Mouse (Mus musculus) liver, embryonic 13.5 days (tissue): Measurements from ENCODE around the gene Vmn1r3. TPM values are rescaled to one million over a fixed set of nuclear protein-coding genes. Genes with fewer than 3 reads are reported as not detected.
"Not testable (repeated sequence)": the region's sequence is repeated elsewhere in the genome, so short reads cannot be mapped to it uniquely, and the experiment has no call there.

Experiments
- ATAC-seq: fragments of 200-750 bp; cut with Nextera tagmentation; 2 replicates; pipeline ENCODE4 v1.8.0; 2017; ENCODE audit warnings: low read depth, mild to moderate bottlenecking, moderate number of reproducible peaks, moderate library complexity
- DNase-seq: peaks from one replicate; pipeline ENCODE4 v3.0.0; 2022
- H3K27ac ChIP-seq: fragments of 300-500 bp; sonication (generic); 2 replicates; pipeline ENCODE4 v1.5.1; 2015; ENCODE audit warnings: moderate library complexity, mild to moderate bottlenecking, inconsistent platforms
- H3K27me3 ChIP-seq: fragments of 300-500 bp; sonication (generic); 2 replicates; pipeline ENCODE4 v1.6.1; 2015; ENCODE audit warnings: mild to moderate bottlenecking, inconsistent platforms
- H3K36me3 ChIP-seq: fragments of 300-500 bp; sonication (generic); 2 replicates; pipeline ENCODE4 v1.6.1; 2015; ENCODE audit warnings: mild to moderate bottlenecking, inconsistent platforms
- H3K4me1 ChIP-seq: fragments of 300-500 bp; sonication (generic); replicated peaks from 2 replicates; pipeline ENCODE4 v1.6.1; 2015; ENCODE audit warnings: inconsistent platforms
- H3K4me2 ChIP-seq: fragments of 300-500 bp; sonication (generic); 2 replicates; pipeline ENCODE4 v1.6.1; 2015; ENCODE audit warnings: inconsistent platforms, mild to moderate bottlenecking, moderate library complexity
- H3K4me3 ChIP-seq: fragments of 300-500 bp; sonication (generic); replicated peaks from 2 replicates; pipeline ENCODE4 v1.5.1; 2015; ENCODE audit warnings: mild to moderate bottlenecking, inconsistent platforms
- H3K9ac ChIP-seq: fragments of 300-500 bp; sonication (generic); 2 replicates; pipeline ENCODE4 v1.6.1; 2015; ENCODE audit warnings: mild to moderate bottlenecking, inconsistent platforms
- H3K9me3 ChIP-seq: fragments of 300-500 bp; sonication (generic); replicated peaks from 2 replicates; pipeline ENCODE4 v1.6.1; 2016; ENCODE audit warnings: inconsistent platforms
- WGBS: fragments of 180-500 bp; shearing (Covaris S2); methylation state at CpG from one replicate; pipeline ENCODE4 v1.1.7; 2015; ENCODE audit not compliant: insufficient replicate concordance; 5-methylcytosine and 5-hydroxymethylcytosine counted together
- polyA plus RNA-seq: library from polyadenylated mRNA; unstranded; fragments of >200 nt; fragmentation: Nextera tagmentation; extraction: Ambion mirVana; gene quantifications from 2 replicates; pipeline ENCODE4 v1.2.1, GENCODE M21; 2015

Vmn1r3 gene
- not detected in 2 replicates for polyA plus RNA-seq

- not testable (repeated sequence) for H3K9me3 ChIP-seq, H3K36me3 ChIP-seq, ATAC-seq, DNase-seq, H3K4me1 ChIP-seq, H3K9ac ChIP-seq, H3K27ac ChIP-seq, H3K4me2 ChIP-seq, H3K27me3 ChIP-seq, H3K4me3 ChIP-seq
- 62% methylated on average over 1 of the region's 1 CpGs for WGBS
These were observed at the start of gene Vmn1r3 for GRCm38 (mm10) chr4:3185258-3185657. Gene Vmn1r3 (minus strand): TSS chr4:3185358.

DNA sequence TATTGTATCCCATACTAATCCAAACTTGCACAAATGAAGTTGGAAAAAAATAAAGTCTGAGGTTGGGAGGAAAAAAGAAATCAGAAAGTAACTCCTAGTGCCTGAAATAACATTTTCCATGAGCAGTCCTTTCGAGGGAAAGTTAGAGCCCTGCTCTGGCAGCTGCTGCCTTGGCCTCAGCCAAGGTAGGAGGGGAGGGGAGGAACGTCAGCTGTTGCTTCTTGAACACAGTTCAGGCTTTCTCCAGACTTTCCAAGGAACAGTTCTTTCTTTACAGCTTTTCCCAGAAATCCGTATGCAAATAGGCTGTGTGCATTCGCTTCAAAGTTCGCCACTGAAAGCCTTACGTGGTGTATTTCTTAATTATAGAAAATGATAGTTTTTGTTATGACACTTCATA is 46.9 kb upstream of the Vmn1r3 start:
- no peak overlapping the region for H3K9ac ChIP-seq
- DNase-seq (no peak), ATAC-seq (no peak)
- peaks cover 5% of the 10 kb centered on the region; the same call in 1 of the 2 replicates for H3K27me3 ChIP-seq
- H3K9me3 ChIP-seq = peaks cover 13% of the 10 kb centered on the region; the same call in 1 of the 2 replicates
- H3K4me1 ChIP-seq = peaks cover 13% of the 10 kb centered on the region
- H3K4me2 ChIP-seq = no peak overlapping the region
- H3K4me3 ChIP-seq = no peak overlapping the region
- H3K27ac ChIP-seq = no peak overlapping the region
- 60% methylated on average over 6 of the region's 6 CpGs for WGBS
- H3K36me3 ChIP-seq = no peaks in the 10 kb centered on the region

DNA sequence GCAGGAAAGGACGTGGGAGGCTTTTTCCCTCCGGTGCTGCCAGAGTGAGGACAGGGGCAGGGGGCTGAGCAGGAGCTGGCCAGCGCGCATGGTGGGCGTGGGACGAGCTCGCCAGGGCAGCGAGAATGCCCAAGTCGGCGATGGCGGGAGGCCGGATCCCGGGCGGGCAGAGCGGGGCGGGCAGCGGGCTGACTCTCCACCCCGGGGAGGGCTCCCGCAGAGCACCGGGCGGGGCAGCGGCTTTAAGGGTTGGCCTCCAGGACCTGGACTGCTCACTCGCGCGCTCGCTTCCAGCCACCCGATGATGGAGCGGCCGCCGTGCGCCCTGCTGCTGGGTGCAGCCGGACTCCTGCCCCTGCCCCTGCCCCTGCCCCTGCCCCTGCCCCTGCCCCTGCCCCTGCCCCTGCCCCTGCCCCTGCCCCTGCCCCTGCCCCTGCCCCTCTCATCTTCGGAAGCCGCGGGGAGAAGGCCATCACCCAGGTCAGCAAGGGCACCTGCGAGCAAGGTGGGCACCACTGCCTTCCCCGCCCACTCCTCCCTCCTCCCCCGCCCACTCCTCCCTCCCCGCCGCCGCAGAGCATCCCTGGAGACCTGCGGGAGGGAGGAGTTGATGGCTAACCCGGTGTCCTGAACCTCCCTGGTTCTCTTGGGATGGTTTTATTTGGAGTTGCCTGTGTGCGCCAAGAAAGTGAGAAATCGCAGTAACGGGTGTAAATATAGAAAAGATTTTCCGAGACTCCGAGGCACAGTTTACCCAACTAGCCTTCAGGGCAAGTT is 45.9 kb upstream of the Vmn1r3 start:
- DNase-seq = peak; percentile 42
- WGBS = 6% methylated on average over 40 of the region's 48 CpGs
- no peak overlapping the region for H3K27ac ChIP-seq
- H3K36me3 ChIP-seq = no peaks in the 10 kb centered on the region
- H3K9me3 ChIP-seq = peaks cover 19% of the 10 kb centered on the region; the same call in 1 of the 2 replicates
- peaks cover 13% of the 10 kb centered on the region for H3K4me1 ChIP-seq
- H3K4me3 ChIP-seq = peak overlapping the region; percentile 49
- H3K9ac ChIP-seq = peak overlapping the region; percentile 36; the same call in 1 of the 2 replicates
- peak overlapping the region; percentile 68 for H3K4me2 ChIP-seq
- ATAC-seq = peak; percentile 81
- peaks cover 5% of the 10 kb centered on the region; the same call in 1 of the 2 replicates for H3K27me3 ChIP-seq

- DNase-seq = no peak
- no peak overlapping the region for H3K27ac ChIP-seq
- H3K27me3 ChIP-seq = peaks cover 5% of the 10 kb centered on the region; the same call in 1 of the 2 replicates
- no peak overlapping the region for H3K4me2 ChIP-seq
- H3K36me3 ChIP-seq = no peaks in the 10 kb centered on the region
- H3K9ac ChIP-seq = no peak overlapping the region
- peak; percentile 65 for ATAC-seq
- peaks cover 27% of the 10 kb centered on the region; the same call in 1 of the 2 replicates for H3K9me3 ChIP-seq
- H3K4me1 ChIP-seq = peaks cover 13% of the 10 kb centered on the region
- 49% methylated on average over 4 of the region's 4 CpGs for WGBS
- H3K4me3 ChIP-seq = no peak overlapping the region
These were observed 44.4 kb upstream of the Vmn1r3 start for GRCm38 (mm10) chr4:3229532-3229931.

DNA sequence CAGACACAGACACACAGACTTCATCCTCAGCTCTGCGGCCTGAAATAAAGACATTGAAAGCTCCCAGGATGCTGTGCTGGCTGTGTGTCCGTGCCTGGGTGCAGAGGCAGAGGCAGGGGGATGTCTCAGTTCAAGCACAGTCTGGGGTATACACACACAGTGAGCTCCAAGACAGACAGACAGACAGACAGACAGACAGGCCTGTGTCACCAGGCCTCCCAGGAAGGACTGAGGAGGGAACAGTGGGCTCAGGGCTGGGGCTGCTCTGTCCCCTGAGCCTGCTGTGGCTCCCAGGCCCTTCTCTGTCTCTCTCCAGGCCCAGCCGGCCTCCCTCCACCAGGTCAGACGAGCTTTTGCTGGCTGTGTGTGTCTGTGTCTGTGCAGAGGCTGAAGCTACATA is 43.3 kb upstream of the Vmn1r3 start:
- Histone ChIP-seq H3K27ac (no peak overlapping the region), H3K4me2 (no peak overlapping the region), H3K36me3 (no peaks in the 10 kb centered on the region), H3K27me3 (peaks cover 5% of the 10 kb centered on the region; the same call in 1 of the 2 replicates), H3K4me1 (peaks cover 13% of the 10 kb centered on the region), H3K4me3 (no peak overlapping the region), H3K9me3 (peaks cover 27% of the 10 kb centered on the region; the same call in 1 of the 2 replicates), H3K9ac (no peak overlapping the region)
- DNase-seq (no peak), ATAC-seq (peak; percentile 6; the same call in 1 of the 2 replicates)
- 49% methylated on average over 4 of the region's 4 CpGs for WGBS

DNA sequence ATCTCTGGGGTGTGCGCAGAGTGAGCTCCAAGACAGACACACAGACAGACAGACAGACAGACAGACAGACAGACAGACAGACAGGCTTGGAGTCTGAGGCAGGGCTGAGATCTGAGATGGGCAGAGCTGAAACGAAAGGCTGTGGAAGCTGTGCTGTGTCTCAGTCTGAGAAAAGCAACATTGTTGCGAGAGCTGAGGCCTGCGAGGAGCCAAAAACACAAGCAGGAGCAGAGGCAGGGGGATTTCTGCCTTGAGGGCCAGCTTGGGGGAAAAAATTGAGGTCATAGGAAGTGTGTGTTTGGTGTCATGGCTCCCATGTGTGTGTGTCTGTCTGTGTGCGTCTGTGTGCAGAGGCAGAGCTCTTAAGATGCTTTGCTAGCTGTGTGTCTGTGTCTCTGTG is 42.6 kb upstream of the Vmn1r3 start:
- 50% methylated on average over 5 of the region's 5 CpGs for WGBS
- Histone ChIP-seq H3K27me3 (peaks cover 5% of the 10 kb centered on the region; the same call in 1 of the 2 replicates), H3K9me3 (peaks cover 27% of the 10 kb centered on the region; the same call in 1 of the 2 replicates), H3K4me2 (no peak overlapping the region), H3K9ac (no peak overlapping the region), H3K27ac (no peak overlapping the region), H3K36me3 (no peaks in the 10 kb centered on the region), H3K4me3 (no peak overlapping the region), H3K4me1 (peaks cover 13% of the 10 kb centered on the region)
- no peak for DNase-seq
- no peak for ATAC-seq

GRCm38 (mm10) chr4:3226488-3226887 is 41.3 kb upstream of the Vmn1r3 start:
- Histone ChIP-seq H3K4me3 (no peak overlapping the region), H3K4me2 (no peak overlapping the region), H3K27me3 (no peaks in the 10 kb centered on the region; the same call in 1 of the 2 replicates), H3K36me3 (no peaks in the 10 kb centered on the region), H3K4me1 (peaks cover 13% of the 10 kb centered on the region), H3K9ac (no peak overlapping the region), H3K27ac (no peak overlapping the region), H3K9me3 (peaks cover 27% of the 10 kb centered on the region; the same call in 1 of the 2 replicates)
- WGBS = 56% methylated on average over 3 of the region's 3 CpGs
- no peak for ATAC-seq
- DNase-seq = no peak

- not testable (repeated sequence) for H3K4me1 ChIP-seq, H3K4me2 ChIP-seq, H3K4me3 ChIP-seq, H3K36me3 ChIP-seq, H3K27ac ChIP-seq, H3K27me3 ChIP-seq, DNase-seq, ATAC-seq, H3K9ac ChIP-seq
- H3K9me3 ChIP-seq = peaks cover 27% of the 10 kb centered on the region; the same call in 1 of the 2 replicates
- 45% methylated on average over 3 of the region's 3 CpGs for WGBS
These were observed 40.3 kb upstream of the Vmn1r3 start for GRCm38 (mm10) chr4:3225416-3225815.

DNA sequence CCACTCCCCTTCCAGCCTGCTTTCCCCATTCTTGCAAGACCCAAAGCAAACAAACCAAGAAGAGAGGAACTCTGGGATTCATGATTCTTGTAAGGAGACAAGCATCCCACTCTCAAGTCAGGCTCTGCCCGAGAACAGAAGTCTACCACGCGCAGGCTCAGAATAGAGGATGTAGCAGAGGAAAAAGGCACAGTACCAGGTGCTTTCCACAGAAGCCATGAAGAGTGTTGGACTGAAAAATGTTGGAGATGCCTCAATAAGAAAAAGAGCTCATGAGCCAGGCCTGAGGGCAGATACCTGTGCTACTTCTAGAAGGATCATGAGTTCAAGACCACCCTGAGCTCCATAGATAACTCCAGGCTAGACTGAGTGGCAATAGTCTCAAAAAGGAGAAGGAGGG is 39.7 kb upstream of the Vmn1r3 start:
- H3K4me2 ChIP-seq, ATAC-seq, H3K4me1 ChIP-seq, H3K27ac ChIP-seq, H3K9ac ChIP-seq, DNase-seq, H3K27me3 ChIP-seq, H3K4me3 ChIP-seq, H3K36me3 ChIP-seq: not testable (repeated sequence)
- 36% methylated on average over 3 of the region's 3 CpGs for WGBS
- H3K9me3 ChIP-seq = peaks cover 27% of the 10 kb centered on the region; the same call in 1 of the 2 replicates

GRCm38 (mm10) chr4:3223483-3224209 is 38.5 kb upstream of the Vmn1r3 start:
- not testable (repeated sequence) for H3K4me1 ChIP-seq, H3K36me3 ChIP-seq, H3K27me3 ChIP-seq, H3K4me2 ChIP-seq, DNase-seq, H3K4me3 ChIP-seq, H3K27ac ChIP-seq, H3K9ac ChIP-seq
- WGBS = 61% methylated on average over 6 of the region's 9 CpGs
- peaks cover 19% of the 10 kb centered on the region; the same call in 1 of the 2 replicates for H3K9me3 ChIP-seq
- peak; percentile 57 for ATAC-seq

DNA sequence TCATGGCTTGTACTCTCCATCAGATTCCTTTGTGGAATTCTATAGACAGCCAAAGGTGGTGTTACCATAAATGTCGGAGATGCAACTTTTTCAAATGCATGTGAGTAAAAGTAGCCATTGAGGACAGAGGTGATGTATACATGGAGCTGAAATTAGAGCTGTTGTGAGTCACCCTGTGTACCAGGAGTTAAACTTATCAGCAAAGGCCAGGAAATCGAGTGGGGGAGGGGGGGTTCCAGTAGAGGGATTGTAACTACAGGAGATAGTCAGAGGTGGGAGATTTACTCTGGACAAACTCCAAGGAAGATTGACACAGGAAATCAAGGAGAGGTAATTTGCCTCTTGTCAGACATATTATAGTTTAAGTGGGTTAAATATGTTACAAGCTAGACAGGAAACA is 31.2 kb upstream of the Vmn1r3 start:
- not testable (repeated sequence) for H3K9ac ChIP-seq, H3K4me2 ChIP-seq, H3K4me3 ChIP-seq, H3K36me3 ChIP-seq, H3K9me3 ChIP-seq, H3K27ac ChIP-seq, H3K4me1 ChIP-seq, H3K27me3 ChIP-seq
- ATAC-seq (peak; percentile 83), DNase-seq (peak; percentile 54)
- WGBS = 35% methylated on average over 2 of the region's 2 CpGs
